Mouse (Mus musculus) embryonic fibroblast, embryonic 13.5 days (primary cell): ENCODE measurements around the gene P4ha1.

Experiments
- CTCF ChIP-seq: IDR thresholded peaks from 2 replicates; pipeline ENCODE4 v1.5.1; 2011; ENCODE audit warnings: mild to moderate bottlenecking, control low read depth, low read length, moderate library complexity, borderline replicate concordance; ENCODE audit not compliant: insufficient read depth
- POLR2A ChIP-seq: IDR thresholded peaks from 2 replicates; pipeline ENCODE4 v1.6.1; 2011; ENCODE audit warnings: low read depth, mild to moderate bottlenecking, control low read depth, low read length, moderate library complexity

- TF ChIP-seq CTCF (no peak), POLR2A (no peak)
Observed at GRCm38 (mm10) chr10:59336124-59336523, 13.0 kb downstream of the P4ha1 start.
